Mouse (Mus musculus): Measurements from ENCODE around the gene Maml3.

The Maml3 gene

DNA sequence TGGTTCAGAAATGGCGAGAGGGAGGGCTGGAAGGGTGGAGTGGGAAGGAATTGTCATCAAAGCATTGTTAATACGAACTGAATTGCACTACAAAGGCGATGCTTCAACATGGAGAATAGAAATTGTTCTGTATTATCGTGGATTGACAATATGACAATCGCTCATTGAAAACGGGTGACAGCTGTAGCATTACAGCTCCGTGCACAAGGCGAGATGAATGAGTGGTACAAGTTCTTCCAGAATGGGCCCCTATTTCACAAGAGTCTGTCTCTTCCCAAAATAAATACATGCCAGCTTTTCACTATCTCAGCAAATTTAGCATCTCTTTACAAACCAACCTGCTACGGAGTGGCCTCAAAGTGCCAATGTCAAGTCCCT is 103.4 kb downstream of the Maml3 start:
- DNase-seq (ENCODE audit: low read depth), result no peak

DNA sequence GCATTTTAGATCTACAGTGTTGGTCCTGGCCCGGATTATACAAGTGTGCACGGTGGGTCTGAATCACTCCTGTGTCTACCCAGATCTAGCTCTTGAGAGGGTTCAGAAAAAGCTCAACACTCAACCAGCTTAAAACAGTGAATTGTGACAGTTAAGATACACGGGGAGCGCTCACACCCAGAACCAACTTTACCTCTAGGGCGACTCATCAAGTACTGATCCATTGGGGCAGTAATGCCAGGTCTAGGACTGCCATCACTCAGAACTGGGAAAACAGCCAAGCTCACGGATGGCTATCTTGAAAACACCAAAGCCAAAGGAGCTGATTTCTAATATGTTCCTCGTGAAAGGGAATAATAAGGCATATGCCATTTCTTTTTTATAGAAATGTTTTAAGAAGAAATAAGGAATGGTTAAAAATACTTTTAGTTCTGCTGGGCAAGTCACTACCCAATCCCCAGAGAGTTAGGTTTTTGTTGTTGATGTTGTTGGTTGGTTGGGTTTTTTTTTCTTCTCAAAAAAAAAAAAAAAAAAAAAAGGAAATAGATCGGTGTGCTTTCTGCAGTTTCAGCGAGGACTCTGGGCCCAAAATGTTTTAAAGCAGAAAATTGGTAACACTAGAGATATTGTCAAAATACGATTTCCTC is 103.9 kb downstream of the Maml3 start:
- DNase-seq (ENCODE audit: low read depth), result no peak

DNA sequence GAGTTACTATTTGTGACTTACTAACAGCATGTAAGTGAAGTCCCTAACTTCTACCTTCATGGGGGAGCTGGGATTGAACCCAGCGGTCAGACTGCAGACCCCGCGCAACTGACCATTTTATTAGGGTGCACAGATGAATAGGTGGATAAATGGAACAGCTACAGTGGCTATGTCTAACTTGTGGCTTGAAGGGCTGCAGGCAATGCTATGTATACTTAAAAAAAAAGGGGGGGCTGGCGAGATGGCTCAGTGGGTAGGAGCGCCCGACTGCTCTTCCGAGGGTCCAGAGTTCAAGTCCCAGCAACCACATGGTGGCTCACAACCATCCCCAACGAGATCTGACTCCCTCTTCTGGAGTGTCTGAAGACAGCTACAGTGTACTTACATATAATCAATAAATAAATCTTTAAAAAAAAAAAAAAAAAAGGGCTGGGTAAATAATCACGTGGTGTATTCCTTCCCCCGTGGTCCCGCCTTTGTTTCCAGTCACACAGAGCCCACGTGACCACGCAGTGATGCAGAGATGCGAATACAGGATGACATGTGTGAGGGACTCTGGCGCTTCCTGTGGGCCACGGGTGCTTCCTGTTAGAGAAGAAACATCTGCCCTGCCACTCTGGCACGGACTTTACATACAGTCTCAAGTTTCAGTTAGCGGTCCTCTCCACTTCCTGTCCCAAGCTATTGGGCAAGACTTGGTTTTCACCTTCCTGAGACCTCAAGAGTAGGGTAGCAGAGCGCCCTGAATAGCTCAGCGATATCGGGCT is 105.0 kb downstream of the Maml3 start:
- peak; percentile 39 for DNase-seq (ENCODE audit: low read depth)

DNA sequence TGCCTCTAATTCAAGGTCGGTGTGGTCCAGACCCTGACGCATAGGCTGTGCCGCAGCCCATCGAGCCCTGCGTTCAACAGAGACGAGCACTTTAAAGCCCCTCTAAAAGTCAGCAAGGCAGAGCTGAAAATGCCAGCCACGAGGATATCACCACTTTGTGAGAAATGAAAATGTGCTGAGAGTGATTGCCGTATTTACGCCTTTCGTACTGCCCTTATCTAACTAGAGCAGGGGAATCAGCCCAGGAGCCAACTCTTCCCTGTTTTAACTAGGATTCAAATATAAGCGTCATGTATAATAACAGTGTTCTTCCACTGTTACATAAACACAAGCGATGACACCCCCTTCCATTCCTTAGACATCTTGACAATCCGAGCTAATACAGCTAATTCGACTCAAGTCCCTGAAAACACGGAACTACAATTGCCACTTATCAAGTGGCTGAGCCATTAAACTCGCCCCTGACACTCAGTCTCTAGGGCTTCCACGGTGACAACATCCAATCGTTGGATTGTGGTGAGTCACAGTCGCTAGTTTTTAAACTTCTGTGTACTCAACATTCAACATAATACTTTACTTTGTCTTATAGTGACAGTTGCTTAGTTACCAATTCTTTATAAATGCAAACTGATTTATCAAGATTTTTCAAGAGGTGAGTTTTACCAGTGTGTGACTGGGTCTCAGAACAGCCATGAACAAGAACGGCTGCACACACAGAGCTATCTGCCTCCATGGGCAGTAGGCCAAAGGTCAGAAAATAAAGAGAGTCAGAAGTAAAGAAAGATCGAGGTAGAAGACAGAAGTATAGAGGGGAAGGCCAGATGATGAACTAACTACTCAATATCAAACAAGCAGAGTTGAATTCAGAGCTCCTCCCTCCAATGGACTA is 106.1 kb downstream of the Maml3 start:
- DNase-seq (ENCODE audit: low read depth), result peak; percentile 27

DNA sequence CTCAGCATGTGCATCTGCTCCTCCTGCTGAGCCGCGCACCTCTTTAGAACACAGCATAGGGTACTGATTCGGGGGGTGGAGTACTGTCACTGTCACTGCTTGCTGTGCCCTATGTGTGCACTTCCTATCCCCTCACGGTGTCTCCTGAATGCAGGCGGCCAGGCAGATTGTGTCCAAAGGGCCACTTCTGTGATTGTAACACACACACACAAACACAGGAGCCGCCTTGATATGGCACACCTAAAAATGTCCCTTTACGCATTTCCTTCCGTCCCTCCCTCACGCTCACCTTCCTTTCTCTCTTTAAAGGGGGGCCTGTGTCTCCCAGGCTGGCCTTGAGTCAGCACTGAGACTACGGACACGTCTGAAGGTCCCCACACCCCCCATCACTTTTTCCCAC is 107.3 kb downstream of the Maml3 start:
- no peak for DNase-seq (ENCODE audit: low read depth)

DNA sequence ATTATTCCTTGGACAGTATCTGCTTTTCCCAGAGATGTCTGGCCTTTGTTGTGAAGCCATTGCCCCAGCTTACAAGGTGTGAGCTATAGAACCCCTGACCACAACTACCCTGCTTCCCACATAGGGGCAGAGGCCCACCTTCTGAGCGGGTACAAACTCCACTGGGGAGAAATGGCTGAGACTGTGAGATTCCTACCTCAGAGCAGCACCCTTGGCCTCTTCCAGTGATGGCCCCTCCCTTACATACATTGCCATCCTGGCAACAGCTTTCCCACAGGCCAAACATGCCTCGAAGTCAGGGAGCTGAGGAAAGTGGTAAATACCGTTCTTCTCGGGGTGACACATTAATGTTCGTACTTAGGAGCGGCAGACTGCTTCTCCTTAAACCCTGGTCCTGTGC is 118.4 kb downstream of the Maml3 start:
- no peak for DNase-seq (ENCODE audit: low read depth)

DNA sequence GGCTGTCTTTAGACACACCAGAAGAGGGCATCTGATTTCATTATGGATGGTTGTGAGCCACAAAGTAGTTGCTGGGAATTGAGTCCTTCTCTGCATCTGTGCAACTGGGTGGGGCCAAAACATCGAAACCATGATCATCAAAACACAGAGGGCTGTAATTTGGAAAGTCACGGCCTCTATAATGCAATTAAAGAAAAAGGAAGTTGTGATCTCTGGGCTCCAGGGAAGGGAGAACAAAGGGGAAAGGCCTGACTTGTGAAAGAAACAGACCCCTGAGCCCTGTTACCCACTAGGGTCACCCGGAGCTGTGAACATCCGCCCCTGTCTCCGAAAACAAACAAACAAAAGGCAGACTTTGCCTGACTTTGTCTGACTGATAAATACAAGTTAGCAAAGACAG is 123.4 kb downstream of the Maml3 start:
- no peak for DNase-seq (ENCODE audit: low read depth)

DNA sequence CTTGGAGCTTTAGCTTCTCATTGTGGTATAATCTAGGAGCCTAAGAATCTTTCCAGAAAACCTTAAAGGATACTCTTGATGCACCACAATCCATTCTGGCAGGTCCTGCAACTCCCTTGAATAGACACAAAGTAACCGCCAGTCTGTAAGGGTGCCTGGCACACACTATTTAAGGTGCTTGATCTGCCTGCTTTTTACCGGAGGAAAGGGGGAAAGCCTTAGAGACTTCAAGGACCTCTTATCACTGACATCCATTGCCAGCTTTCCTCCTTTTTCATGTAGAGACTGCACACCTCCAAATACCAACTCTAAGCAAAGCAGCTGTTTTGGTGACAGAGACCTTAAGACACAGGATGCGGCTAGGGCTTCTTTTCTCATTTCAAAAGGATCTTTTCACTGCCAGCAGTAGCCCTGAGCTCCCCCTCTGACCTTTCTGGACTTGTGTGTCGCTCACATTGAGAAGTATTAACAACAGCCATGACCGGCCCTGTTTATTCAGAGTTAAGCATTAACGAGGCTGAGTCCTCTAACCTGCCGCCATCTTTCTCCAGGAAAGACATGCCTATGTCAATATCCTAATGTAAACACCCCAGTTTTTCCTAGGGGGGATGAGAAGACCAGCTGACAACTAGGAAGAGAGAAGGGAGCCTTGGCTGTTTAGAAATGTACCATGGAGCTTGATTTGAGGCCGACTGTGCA is 127.1 kb downstream of the Maml3 start:
- no peak for DNase-seq (ENCODE audit: low read depth)

DNA sequence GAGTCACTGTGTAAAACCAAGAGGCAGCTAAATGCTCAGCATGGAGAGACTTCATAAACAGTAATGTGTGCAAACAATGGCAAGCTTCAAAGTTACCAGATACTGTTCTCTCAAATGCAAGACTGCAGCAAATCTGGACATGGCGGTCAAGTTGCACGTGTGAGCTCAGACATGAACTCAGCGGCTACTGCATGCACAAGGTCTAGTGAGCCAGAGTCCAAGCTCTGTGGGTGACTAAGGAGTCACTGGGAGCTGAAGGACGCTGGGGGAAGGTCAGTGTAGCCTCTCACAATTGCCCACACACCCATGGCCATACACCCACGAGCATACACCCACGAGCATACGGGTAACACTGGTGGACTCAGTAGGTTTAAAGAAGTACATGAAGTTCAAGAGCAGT is 130.3 kb downstream of the Maml3 start:
- DNase-seq (ENCODE audit: low read depth), result no peak

DNA sequence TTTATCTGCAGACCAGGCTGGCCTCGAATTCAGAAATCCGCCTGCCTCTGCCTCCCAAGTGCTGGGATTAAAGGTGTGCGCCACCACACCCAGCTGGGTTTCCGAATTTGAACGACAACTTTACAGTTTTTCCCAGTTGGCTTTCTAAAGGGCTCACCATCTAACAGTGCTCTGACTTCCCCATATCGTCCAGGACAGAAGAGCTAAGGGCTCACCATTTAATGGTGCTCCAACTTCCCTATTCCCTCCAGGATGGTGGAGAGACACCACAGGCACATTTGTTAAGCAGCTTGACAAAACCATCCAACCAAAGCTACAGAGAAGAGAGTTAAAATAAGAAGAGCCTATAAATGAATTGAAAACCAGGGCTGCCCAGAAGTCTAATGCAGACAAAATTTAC is 130.7 kb downstream of the Maml3 start:
- no peak for DNase-seq (ENCODE audit: low read depth)

DNA sequence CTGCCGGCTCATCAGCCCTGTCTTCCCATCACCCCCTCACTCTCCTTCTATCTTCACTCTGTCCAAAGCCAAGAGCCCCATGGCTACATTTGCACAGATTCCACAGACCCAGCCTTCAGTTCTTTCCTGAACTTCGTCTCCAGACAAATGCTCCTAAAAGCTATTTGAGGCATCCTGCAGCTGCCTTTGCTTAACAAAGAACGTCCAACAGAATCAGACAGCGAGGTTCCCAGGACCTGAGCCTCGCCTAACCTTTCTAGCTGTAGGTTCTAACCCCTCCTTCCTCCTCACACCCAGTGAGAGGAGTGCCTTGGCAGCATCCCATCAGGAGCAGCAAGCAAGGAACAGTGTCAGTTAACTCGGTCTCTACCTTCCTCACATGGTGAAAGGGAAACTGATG is 132.3 kb downstream of the Maml3 start:
- DNase-seq (ENCODE audit: low read depth), result no peak

DNA sequence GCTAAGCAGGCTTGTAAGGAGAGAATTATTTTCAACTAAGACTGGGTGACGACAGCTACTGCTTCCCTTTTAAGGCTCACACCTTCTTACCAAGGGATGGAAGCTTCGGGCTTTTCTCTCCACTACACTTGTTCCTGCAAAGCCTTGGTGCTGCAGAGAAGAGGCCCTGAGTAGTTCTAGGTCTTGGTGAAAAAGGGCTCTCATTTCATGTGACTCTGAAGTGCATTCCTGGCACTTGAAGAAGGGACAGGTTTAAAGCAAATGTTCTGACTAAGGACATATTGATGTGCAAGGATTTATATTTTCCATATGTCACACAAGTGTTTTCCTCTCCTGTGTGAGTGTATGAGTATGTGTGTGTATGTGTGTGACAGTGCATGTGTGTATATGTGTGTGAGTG is 134.4 kb downstream of the Maml3 start:
- DNase-seq (ENCODE audit: low read depth), result no peak

DNA sequence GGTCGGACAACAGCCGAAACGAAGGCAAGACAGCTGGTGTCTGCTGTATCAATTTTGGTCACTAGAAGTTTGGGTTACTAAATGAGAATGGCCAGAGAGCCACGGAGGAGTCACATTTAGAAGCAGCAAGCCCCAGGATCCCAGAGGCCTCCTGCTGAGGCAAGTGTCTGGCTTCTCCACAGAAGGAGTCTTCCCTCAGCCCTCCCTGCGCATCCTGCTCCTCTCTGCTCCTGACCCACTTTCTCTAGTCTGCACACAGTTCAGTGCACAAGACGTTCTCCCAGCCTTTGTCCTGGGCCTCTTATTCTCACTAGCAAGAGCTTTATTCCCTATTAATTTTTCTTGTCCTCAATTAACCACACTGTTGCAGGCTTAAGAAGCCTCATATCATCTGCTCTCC is 135.4 kb downstream of the Maml3 start:
- no peak for DNase-seq (ENCODE audit: low read depth)

DNA sequence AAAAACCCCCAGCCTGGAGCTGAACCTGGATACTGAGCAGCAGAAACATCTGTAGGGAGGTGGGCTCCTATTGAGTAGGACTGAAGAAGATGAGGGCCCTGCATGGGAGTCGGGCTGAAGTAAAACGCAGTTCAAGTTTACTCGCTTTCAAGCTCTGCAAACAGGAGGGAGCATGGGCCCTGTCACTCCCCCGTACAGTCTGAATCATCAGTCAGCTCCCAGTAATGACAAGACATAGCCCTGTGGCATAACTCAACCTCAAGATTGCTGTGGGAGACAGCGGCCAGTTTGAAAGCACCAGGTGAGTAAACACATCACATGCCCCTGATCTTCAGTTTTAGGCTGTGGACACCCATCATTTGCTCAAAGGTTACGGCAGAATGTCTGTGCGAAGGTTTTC is 139.0 kb downstream of the Maml3 start:
- DNase-seq (ENCODE audit: low read depth), result no peak

DNA sequence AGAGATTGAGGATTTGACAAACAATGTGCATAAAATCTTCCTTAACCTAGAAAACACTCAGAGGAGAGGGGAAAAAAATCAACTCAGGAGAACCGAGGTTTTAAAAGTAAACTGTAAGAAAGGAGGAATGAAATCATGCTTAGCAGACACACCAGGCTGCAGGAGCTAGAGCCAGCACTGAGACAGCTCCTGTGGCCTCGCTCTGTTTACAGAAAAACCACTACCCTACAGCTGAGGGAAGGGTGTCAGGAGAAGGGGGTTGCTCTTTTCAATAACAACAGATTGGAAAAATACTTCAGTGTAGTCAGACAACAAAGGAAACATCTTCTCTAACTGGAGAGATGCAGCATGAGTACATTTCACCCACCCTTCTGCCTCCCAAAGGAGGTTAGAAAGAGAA is 139.4 kb downstream of the Maml3 start:
- DNase-seq (ENCODE audit: low read depth), result no peak

DNA sequence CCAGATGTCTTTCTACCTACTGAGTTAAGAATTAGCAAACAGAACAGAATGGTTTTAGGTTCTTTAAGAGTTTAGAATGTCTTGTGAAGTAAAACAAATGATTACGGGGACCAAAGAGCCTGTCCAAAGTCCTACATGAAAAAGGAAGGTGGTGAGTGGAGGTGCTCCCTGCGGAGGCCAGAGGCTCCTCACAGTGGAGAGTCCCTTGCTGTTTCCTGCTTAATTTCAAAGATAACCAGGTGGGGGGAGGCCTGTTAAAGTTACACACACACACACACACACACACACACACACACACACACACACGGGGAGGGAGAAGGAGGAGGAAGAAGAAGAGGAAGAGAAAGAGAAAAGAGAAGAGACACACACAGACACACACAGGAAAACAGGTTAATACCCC is 139.9 kb downstream of the Maml3 start:
- DNase-seq (ENCODE audit: low read depth), result no peak

DNA sequence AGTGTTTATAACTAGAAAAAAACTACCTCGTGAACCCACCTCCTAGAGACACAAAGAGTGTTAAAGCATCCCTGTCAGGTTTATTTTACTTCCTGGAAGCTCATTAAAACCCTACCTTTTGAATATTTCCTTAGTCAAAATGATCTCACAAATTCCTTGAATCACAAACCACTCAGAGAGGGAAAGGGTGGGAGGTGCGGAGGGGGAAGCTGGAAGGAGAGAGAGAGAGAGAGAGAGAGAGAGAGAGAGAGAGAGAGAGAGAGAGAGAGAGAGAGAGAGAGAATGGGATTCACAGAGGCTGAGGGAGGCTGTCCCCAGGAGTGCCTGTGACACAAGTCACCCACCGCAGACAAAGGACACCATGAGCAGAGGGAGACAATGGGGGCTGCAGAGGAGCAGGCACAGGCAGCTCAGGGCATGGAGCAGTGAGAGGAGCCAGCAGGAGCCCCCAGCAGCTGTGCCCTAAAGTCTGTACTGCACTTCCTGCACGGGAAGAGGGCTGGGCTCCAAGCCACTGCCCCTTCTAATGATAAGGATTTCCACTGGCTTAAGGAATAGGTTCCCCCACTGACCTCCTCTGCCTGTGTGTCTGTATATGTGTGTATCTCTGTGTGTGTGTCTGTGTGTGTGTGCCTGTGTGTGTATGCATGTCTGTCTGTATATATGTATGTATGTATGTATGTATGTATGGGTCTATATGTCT is 140.8 kb downstream of the Maml3 start:
- DNase-seq (ENCODE audit: low read depth), result no peak

DNA sequence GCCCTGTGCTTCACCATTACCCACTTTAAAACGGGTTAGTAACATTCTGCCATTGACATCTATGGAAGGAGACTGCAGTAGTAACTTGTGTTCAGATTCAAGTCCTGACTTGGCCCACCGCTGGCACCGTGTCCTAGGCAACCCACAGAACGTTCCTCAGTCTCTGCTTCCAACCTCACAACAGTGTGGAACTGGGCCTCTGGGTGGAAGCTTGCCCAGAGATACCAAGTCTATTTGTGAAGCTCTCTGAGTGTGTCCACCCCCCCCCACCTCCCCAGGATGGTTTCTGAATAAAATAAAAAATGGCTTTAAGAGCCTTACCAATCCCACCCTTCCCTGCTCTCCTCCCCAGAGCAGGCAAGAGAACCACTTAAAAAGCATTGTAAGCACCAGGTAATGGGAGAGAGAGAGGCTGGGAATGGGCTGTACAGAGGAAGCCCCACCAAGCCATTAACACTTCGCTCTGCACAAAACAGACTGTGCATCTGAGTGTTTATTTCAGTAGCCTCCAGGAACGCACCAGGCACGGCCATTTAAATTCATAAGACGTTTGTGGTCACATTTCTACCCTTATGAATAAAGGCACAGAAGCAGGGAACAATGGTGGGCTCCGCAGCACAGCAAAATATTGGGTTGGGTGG is 141.6 kb downstream of the Maml3 start:
- DNase-seq (ENCODE audit: low read depth), result no peak

DNA sequence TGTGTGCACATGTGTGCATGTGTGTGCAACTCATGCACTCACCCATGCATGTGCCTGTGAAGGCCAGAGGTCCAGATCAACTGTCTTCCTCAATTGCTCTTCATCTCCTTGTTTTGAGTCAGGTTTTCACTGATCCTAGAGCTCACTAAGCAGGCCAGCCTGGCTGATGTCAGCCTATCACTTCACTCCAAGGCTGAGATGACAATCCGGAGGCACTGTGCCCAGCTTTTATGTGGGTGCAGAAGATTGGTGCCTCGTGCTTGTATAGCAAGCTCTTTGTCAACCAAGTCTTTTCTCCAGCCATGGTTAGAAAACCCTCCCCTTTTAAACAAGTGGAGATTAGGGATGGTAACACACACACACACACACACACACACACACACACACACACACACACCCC is 146.1 kb downstream of the Maml3 start:
- no peak for DNase-seq (ENCODE audit: low read depth)

DNA sequence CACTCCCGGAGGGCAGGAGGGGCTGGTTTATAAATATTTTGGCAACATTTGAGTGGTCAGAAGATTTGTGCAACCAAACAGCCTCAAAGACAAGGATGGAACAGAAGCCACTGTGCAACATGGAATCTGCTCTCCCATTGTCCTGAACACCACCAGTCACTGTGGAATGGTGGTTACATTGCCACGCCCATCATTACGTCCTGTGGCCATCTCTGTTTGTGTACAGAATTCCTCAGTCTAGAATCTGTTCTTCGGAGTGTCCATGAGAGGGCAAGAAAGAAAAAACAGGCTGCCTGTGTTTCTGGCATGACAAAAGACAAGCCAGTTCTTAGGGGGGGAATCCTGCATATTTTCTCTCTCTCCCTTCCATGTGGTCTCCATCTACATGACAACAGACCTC is 150.4 kb downstream of the Maml3 start:
- no peak for DNase-seq (ENCODE audit: low read depth)

DNA sequence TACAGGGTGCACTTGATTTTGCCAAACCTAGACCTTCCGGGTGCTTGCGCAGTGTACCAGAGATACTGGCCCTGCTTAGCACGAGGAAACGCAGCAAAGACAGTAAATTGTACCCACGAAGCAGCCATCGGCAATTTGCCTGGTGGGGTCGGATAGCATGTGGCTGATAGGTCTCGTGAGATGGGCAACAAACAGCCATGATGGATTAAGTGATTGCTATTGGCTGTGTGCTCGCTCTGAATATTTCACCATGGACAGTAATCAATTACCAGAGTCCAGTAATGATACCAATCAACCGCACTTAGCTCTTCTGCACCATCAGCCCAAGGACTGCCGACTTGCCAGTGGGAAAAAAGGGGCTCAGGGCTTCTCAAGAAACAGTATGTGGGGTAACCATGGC is 150.9 kb downstream of the Maml3 start:
- no peak for DNase-seq (ENCODE audit: low read depth)

All from c-Kit-positive CD71-positive TER-119-negative erythroid progenitor cells, embryonic 14.5 days (primary cell).